Mouse (Mus musculus): ENCODE measurements at regions not wholly inside any gene's neighbourhood (a gene's known extent, or its start where the extent isn't known, plus 50 kb on each side); places are given as distances from the start of the nearest gene placed in this dataset.

DNA sequence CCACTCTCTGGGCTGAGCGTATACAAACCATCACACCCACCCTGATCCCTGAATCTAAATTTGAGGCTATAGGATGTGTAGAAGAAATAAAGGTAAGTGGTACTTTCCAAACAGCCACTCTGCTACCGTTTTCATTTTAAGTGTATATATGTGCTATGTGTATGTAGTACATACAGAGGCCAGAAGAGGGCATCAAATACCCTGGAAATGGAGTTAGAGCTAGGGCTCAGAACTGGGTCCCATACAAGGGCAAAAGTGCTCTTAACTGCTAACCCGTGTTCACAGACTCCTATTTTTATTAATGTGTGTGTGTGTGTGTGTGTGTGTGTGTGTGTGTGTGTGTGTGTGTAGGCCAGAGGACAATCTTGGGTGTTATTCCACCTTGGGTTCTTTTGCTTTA is 51.6 kb upstream of the Lrfn2 start:
- no peak for DNase-seq (ENCODE audit: low spot score in 2 of 2)

GRCm38 (mm10) chr17:48881946-48882345 is 50.2 kb upstream of the Lrfn2 start:
- no peak for DNase-seq (ENCODE audit: low spot score in 2 of 2)
